Mouse (Mus musculus): ENCODE data around the gene Trim15. TPM values are rescaled to one million over a fixed set of nuclear protein-coding genes. Genes with fewer than 3 reads are reported as not detected.

Trim15 gene
- polyA plus RNA-seq (2021; fragmentation: Nextera tagmentation): not detected in 2 replicates
- long read RNA-seq, experiment 1, partial matches to known transcripts: 0 of 1 reads
- long read RNA-seq, experiment 1, other reads (novel, unspliced or antisense): 0 of 1 reads
- long read RNA-seq, experiment 2: 0 reads

DNA sequence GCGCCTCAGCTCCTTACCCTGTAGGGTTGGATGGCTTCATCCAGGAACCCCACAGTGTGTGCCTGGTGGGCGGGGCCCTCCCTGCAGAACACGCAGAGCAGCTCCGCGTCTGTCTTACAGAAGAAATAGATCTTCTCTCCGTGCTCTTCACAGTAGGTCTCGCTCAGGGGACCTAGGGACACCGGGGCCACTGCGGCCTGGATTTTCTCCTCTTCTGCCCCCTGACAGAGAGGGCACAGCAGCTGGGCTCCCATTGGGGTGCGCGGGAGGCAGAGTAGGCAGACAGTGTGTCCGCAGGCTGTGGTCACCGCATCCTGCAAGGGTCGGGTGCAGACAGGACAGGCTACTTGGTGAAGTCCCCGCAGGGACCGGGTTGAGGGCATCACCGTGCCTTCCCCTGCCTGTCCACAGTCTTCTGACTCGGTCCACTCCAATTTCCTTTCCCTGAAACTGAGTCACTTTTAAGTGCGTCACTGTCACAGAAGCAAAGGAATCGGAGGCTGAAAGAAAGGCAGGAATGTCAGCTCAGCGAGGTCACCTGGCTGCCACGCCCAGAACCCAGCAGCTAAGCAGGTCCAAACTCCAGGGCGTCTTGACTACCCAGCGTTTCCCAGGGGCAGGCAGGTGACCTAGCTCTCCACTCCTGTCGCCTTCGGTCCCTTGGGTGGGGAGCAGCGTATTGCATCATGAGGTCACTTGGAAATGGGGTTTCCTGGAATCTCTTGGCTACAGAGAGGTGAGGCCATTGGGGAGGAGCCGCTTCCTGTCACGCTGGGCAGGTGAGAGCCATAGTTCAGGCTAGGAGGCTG is at the start of gene Trim15:
TSS of gene Trim15 (minus strand) at position 492 of the 809 bp plus-strand sequence.

DNA sequence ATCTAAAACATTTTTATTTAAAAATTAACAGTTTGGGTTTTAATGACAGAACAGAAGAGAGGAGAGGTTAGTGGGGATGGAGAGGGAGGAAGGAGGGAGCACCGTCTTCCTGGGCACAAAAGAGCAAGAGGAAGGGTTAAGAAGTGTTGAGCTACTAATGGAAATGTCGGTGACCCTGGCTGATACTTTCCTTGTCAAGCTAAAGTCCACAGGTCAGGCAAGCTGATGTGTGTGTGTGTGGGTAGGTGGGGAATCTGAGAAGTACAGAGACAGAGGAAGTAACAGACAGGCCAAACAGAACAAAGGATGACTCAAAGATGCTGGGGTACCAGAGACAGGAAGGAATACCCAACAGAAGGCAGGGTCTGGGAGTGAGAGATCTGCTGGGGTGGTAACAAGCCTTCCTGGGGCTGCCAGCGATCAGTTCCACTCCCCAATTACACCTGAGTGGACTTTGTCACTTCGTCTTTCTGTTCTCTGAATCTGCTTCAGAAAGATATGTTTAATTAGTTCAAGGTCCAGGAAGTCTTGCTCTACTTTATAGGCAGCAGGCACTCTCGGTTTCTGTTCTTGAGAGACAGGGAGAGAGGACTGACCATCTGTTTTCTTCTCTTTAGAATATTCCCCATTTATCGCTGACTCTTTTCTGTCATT is 30.7 kb upstream of the Trim15 start, which contains the start of gene Trim31:
TSS of gene Trim31 (plus strand) at position 567 of the 654 bp plus-strand sequence.

DNA sequence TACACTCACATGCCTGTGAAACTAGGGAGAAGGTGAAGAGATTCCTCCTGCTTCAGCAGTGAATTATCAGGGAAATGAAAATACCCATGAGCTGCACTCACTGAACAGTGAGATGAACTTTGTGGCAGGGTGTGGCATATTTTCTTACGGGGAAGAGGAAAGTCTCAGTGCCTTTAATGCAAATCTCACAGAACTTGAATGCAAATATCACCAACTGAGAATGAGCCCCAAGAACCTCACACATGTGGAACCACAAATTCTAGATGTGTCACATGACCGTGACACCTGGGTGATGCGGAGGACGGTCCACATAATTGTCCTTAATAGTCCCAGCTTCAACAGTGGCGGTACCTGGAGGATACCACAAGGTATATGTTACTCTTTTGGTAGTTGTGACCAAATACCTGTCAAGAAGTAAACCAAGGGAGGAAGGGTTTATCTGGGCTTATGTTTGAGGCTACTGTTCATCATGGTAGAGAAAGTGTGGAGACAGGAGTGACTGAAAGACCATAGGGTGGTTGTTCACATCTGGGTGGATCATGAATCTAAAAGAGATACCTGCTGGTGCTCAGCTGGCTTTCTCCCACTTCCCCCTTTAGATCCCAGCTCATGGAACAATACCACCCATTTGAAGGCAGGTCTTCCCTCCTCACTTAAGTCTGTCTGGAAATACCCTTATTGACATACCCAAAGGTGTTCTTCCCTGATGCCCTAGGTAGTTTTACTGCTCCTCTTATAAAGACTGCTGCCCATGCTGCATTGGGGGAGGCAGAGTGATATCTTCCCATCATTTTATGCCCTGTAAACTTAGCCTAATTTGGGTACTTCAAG is 23.3 kb upstream of the Trim15 start, which contains the start of gene Trim40:
TSS of gene Trim40 (minus strand) at position 51 of the 831 bp plus-strand sequence.

DNA sequence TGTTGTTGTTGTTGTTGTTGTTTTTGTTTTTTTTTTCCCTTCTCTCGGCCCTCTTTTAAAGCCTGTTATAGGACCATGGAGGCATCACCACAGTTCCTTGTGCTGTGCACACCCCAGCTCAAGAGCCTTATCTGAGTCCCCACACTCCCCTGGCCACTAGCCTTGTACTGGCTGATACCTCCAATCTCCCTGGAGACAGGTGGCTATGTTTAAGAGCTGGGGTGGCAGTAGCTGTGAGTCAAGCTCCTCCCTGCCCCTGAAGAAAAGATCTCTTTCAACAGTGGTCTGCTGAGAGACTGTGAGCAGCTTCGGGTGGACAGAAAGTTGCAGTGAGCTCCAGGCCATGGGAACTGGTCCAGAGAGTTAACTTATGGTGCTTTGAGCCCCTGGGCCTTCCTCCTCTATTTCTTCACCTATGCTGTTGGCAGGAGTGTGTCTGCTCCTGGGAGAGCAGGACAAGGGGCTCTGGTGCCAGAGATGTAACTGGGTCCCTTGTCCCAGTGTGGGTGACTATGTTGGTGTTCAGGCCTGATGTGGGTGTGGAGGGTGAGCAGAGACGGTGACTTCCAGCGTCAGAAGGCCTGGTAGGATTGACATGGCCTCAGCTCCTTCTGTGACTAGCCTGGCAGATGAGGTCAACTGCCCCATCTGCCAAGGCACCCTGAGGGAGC is 2.4 kb upstream of the Trim15 start, which contains the start of gene Trim10:
TSS of gene Trim10 (plus strand) at position 291 of the 671 bp plus-strand sequence.

DNA sequence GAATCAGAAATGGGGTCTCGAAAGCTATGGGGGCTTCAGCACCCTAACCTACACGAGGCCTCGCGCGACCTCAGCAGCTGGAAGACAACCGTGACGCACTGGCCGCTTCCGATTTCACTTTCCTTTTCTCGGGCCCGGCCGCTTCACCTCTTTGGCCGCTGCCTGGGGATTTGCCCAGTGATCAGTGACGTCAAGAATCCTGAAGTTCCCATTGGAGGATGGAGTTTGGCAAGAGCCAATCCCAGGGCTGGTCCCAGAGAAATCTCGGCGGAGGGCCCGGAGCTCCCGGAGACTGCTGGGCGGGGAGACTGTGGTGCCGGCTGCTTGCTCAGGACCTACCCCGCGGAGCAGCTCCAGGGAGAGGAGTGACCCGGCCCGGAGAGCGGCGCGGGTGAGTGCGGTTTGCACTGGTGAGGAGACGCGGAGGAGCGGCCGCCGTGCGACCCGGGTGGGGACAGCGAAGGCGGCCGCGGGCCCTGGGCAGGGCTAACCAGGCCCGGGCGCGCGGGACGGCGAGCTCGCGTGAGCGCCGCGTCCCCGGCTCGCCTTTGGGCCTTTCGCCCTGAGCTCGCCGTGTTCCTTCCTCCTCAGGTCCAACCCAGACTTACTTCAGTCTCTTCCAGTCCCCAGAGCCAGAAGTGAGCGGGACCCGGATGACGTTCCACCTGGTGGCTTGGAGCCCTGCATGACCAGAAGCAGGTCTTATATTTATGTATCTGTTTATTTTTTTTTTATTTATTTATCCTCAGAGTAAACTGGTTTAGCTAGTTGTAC is 29.9 kb downstream of the Trim15 start, which contains the start of gene Trim26:
TSS of gene Trim26 (plus strand) at position 261 of the 774 bp plus-strand sequence.

DNA sequence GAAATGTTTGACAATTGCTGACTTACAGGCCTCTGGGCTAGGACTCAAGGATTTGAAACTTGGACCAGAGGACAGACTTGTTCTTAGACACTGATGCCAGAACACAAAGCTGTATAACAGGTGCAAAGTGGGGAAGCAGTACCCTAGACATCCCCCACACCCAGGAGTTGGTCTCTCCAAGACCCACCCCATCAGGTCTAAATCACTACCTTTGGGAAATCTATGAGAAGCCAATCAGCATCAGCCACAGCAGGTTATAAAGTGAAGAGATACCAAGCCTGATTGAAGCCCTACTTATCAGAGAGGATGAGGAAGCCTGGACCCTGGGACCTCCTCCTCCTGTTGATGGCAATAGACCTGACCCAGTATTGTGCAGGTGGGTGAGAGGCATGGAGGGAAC is 55.1 kb downstream of the Trim15 start, which contains the start of gene H2-M10.6:
TSS of gene H2-M10.6 (plus strand) at position 301 of the 400 bp plus-strand sequence.

Other genes starting within 250 kb of the Trim15 start
- gene H2-M9, start 224.5 kb downstream of the Trim15 start, polyA plus RNA-seq (2021; fragmentation: Nextera tagmentation): not detected in 2 replicates
- not detected in 2 replicates for gene H2-M1, start 195.0 kb downstream of the Trim15 start, polyA plus RNA-seq (2021; fragmentation: Nextera tagmentation)
- not detected in 2 replicates for gene H2-M10.5, start 94.3 kb downstream of the Trim15 start, polyA plus RNA-seq (2021; fragmentation: Nextera tagmentation)
- not detected in 2 replicates for gene H2-M10.6, start 55.0 kb downstream of the Trim15 start, polyA plus RNA-seq (2021; fragmentation: Nextera tagmentation)
- gene Trim26, start 30.1 kb downstream of the Trim15 start, polyA plus RNA-seq (2021; fragmentation: Nextera tagmentation): 11.3 and 14.1 TPM in 2 replicates
- gene Trim10, start 2.4 kb upstream of the Trim15 start, polyA plus RNA-seq (2021; fragmentation: Nextera tagmentation): not detected in 2 replicates
- 0.08 and 0.12 TPM in 2 replicates for gene Trim40, start 22.9 kb upstream of the Trim15 start, polyA plus RNA-seq (2021; fragmentation: Nextera tagmentation)
- gene Trim31, start 30.9 kb upstream of the Trim15 start, polyA plus RNA-seq (2021; fragmentation: Nextera tagmentation): not detected in 2 replicates
- 6.4 and 8.9 TPM in 2 replicates for gene Rnf39, start 75.7 kb upstream of the Trim15 start, polyA plus RNA-seq (2021; fragmentation: Nextera tagmentation)
- 228 and 260 TPM in 2 replicates for gene Ppp1r11, start 84.5 kb upstream of the Trim15 start, polyA plus RNA-seq (2021; fragmentation: Nextera tagmentation)
- 74.8 and 82.8 TPM in 2 replicates for gene Znrd1, start 91.3 kb upstream of the Trim15 start, polyA plus RNA-seq (2021; fragmentation: Nextera tagmentation)
- gene Znrd1as, start 91.4 kb upstream of the Trim15 start, polyA plus RNA-seq (2021; fragmentation: Nextera tagmentation): 5.4 and 6.6 TPM in 2 replicates
- gene 2410137M14Rik, start 114.0 kb upstream of the Trim15 start, polyA plus RNA-seq (2021; fragmentation: Nextera tagmentation): 0.32 and 0.35 TPM in 2 replicates
- 0.13 and 0.44 TPM in 2 replicates for gene H2-M5, start 122.3 kb upstream of the Trim15 start, polyA plus RNA-seq (2021; fragmentation: Nextera tagmentation)
- gene Zfp57, start 134.0 kb upstream of the Trim15 start, polyA plus RNA-seq (2021; fragmentation: Nextera tagmentation): 1.6 and 1.9 TPM in 2 replicates
- gene Mog, start 156.2 kb upstream of the Trim15 start, polyA plus RNA-seq (2021; fragmentation: Nextera tagmentation): 88.6 and 118 TPM in 2 replicates
- gene Gabbr1, start 178.8 kb upstream of the Trim15 start, polyA plus RNA-seq (2021; fragmentation: Nextera tagmentation): 57.4 and 138 TPM in 2 replicates
- not detected in 2 replicates for gene Olfr90, start 221.3 kb upstream of the Trim15 start, polyA plus RNA-seq (2021; fragmentation: Nextera tagmentation)
- gene Olfr91, start 231.1 kb upstream of the Trim15 start, polyA plus RNA-seq (2021; fragmentation: Nextera tagmentation): not detected in 2 replicates

Data from left cerebral cortex, adult 6 months (tissue).